Mouse (Mus musculus) limb, embryonic 10.5 days (tissue): ENCODE results near the gene Adamtsl4. TPM values are rescaled to one million over a fixed set of nuclear protein-coding genes. Genes with fewer than 3 reads are reported as not detected.
"Not testable (repeated sequence)": the region's sequence is repeated elsewhere in the genome, so short reads cannot be mapped to it uniquely, and the experiment has no call there.

Experiments
- DNase-seq: peaks from one replicate; pipeline ENCODE4 v3.0.0-alpha.2; 2017; ENCODE audit warnings: low spot score
- H3K27ac ChIP-seq: fragments of 300-500 bp; sonication (generic); 2 replicates; pipeline ENCODE4 v1.5.1; 2016; ENCODE audit warnings: mild to moderate bottlenecking
- H3K27me3 ChIP-seq: fragments of 300-500 bp; sonication (generic); 2 replicates; pipeline ENCODE4 v1.6.1; 2016; ENCODE audit warnings: low read depth, mild to moderate bottlenecking; ENCODE audit not compliant: poor library complexity, severe bottlenecking
- H3K36me3 ChIP-seq: fragments of 300-500 bp; sonication (generic); 2 replicates; pipeline ENCODE4 v1.6.1; 2016; ENCODE audit warnings: mild to moderate bottlenecking, moderate library complexity
- H3K4me1 ChIP-seq: fragments of 300-500 bp; sonication (generic); 2 replicates; pipeline ENCODE4 v1.6.1; 2016
- H3K4me3 ChIP-seq: fragments of 300-500 bp; sonication (generic); 2 replicates; pipeline ENCODE4 v1.5.1; 2016; ENCODE audit warnings: mild to moderate bottlenecking, moderate library complexity
- H3K9me3 ChIP-seq: fragments of 300-500 bp; sonication (generic); replicated peaks from 2 replicates; pipeline ENCODE4 v1.6.1; 2016; ENCODE audit warnings: mild to moderate bottlenecking
- WGBS: fragments of 180-500 bp; shearing (Covaris S2); methylation state at CpG from one replicate; pipeline ENCODE4 v1.1.7; 2016; 5-methylcytosine and 5-hydroxymethylcytosine counted together
- polyA plus RNA-seq: library from polyadenylated mRNA; unstranded; fragments of >200 nt; fragmentation: Nextera tagmentation; extraction: Ambion mirVana; gene quantifications from 2 replicates; pipeline ENCODE4 v1.2.1, GENCODE M21; 2016

The Adamtsl4 gene
- polyA plus RNA-seq, 1 experiment from 2014 or later = 0.63 TPM

DNA sequence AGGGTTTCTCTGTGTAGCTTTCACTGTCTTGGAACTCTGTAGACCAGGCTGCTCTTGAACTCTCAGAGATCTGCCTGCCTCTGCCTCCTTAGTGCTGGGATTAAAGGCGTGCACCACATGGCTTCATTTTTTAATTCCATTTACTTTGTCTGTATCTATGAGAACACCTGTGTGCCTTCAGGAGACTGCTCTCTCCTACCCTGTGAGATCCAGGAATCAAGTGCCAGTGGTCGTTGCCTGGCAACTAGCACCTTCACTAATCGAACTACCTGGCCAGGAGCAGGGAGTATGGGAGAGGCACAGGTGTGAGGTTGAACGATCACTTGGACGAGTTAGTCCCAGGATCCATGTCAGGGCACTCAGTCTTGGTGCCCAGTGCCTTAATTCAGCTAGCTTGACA, 16.5 kb downstream of the Adamtsl4 start:
- Histone ChIP-seq H3K36me3 (peaks cover 54% of the 10 kb centered on the region), H3K27me3 (no peaks in the 10 kb centered on the region), H3K9me3 (no peaks in the 10 kb centered on the region), H3K4me3 (no peak overlapping the region), H3K4me1 (peaks cover 61% of the 10 kb centered on the region), H3K27ac (no peak overlapping the region)
- WGBS = 88% methylated on average over 5 of the region's 5 CpGs
- DNase-seq = no peak

DNA sequence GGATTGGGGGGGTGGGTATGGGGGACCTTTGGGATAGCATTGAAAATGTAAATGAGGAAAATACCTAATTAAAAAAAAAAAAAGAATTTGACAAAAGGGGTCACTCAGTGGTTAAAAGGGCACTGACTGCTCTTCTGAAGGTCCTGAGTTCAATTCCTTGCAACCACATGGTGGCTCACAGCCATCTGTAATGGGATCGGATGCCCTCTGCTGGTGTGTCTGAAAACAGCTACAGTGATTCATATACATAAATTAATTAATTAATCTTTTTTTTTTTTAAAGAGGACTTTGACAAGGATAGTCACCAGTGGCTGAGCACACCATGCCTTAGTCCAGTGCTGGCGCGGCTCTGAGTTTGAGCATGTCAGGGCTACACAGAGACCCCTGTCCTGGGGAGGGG, 17.3 kb downstream of the Adamtsl4 start:
- 95% methylated on average over 3 of the region's 3 CpGs for WGBS
- H3K4me3 ChIP-seq, H3K27me3 ChIP-seq, DNase-seq, H3K9me3 ChIP-seq, H3K27ac ChIP-seq: not testable (repeated sequence)
- peaks cover 58% of the 10 kb centered on the region for H3K4me1 ChIP-seq
- peaks cover 58% of the 10 kb centered on the region for H3K36me3 ChIP-seq

DNA sequence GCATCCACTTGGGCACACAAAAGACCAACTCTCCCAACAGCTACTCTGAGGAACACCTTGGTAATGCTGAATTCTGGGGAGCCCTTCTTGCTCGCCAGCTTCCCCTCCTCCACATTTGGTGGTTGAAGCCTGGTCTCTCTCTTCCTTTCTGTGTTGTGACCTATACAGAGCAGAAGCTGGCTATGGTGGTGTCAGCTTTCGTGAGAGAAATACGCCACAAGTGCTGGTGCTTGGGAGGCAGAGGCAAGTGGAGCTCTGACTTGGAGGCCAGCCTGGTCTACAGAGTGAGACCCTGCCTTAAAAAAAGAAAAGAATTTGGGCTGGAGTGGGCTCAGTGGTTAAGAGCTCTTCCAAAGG, 18.4 kb downstream of the Adamtsl4 start:
- no peaks in the 10 kb centered on the region for H3K27me3 ChIP-seq
- peaks cover 69% of the 10 kb centered on the region for H3K36me3 ChIP-seq
- H3K9me3 ChIP-seq = no peaks in the 10 kb centered on the region
- H3K27ac ChIP-seq = no peak overlapping the region
- H3K4me3 ChIP-seq = 0 out of 2 replicates have a peak overlapping the region, but pooled peaks have one; percentile 3
- no peak for DNase-seq
- 93% methylated on average over 3 of the region's 3 CpGs for WGBS
- peaks cover 53% of the 10 kb centered on the region for H3K4me1 ChIP-seq

DNA sequence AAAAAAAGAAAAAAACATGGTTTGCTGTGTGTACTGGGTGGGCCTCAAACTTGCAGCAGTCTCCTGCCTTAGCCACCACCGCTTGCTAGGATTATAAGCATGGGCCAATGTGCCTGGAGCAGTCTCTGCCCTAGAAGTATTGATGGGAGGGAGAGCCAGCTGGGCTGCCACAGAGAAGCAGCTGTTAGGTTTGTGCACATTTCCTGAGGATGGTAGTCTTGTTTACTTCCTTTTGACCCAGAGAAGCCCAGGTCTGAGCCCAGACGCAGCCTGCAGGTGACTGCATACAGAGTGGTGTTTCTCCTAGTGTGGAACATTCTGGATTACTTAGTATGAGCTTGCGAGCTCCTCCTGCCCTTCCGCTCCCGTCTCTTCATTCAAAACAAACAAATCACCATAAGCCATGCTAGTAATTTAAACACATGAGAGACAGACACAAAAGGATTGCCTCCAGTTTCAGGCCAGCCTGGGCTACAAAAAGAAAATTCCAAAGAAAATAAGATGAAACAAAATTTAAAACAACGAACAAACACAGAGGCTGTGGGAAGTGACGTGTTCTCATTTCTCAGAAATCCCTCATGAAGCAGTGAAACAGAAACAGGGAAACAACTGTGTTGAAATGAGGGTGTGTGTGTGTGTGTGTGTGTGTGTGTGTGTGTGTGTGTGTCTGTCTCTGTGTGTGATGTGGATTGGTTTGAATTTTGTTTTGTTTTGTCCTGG, 19.0 kb downstream of the Adamtsl4 start:
- H3K27ac ChIP-seq = peak overlapping the region; percentile 26; the same call in 1 of the 2 replicates
- H3K4me3 ChIP-seq = no peak overlapping the region
- H3K4me1 ChIP-seq = peaks cover 48% of the 10 kb centered on the region
- H3K27me3 ChIP-seq = no peaks in the 10 kb centered on the region
- WGBS = 88% methylated on average over 7 of the region's 7 CpGs
- DNase-seq = no peak
- H3K9me3 ChIP-seq = no peaks in the 10 kb centered on the region
- peaks cover 74% of the 10 kb centered on the region for H3K36me3 ChIP-seq

DNA sequence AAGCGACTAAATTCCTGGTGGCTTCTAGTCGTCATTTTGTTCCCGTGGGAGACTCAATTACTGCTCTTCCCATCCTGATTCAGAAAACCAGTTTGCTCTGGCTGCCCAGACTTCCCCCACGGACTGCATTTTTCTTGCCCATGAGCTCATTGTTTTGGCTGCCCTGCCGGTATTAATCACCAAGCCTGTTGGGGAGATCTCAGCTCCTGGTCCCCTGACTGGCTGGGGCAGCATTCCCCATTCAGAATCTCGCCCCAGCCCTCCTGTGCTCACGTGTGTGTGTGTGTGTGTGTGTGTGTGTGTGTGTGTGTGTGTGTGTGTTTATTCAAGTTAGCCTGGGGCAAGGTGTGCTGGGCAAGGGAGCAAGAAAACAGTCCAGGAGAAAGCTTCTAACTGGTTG, 19.7 kb downstream of the Adamtsl4 start:
- H3K4me3 ChIP-seq = no peak overlapping the region

DNA sequence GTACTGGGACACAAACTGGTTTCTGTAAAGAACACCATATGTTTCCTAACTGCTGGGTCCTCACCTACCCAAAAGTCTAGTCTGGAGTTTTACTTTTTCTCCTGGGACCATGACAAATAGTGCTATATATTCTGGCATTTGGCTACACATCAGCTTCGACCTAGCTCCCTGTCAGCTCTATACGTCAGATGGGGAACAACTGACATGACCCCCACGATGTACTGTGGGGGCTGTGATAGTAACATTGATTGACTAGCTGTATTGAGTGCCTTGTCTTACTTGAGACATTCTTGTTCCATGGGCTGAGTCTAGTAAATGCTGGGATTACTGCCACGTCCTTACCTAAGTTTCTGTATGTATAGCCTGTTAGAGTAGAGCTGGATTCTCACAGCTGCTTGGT, 20.2 kb downstream of the Adamtsl4 start:
- H3K4me1 ChIP-seq = peaks cover 38% of the 10 kb centered on the region
- peak overlapping the region; percentile 39; the same call in 1 of the 2 replicates for H3K27ac ChIP-seq
- no peak for DNase-seq
- H3K27me3 ChIP-seq = no peaks in the 10 kb centered on the region
- no peak overlapping the region for H3K4me3 ChIP-seq
- peaks cover 74% of the 10 kb centered on the region for H3K36me3 ChIP-seq
- no peaks in the 10 kb centered on the region for H3K9me3 ChIP-seq
- WGBS = 79% methylated on average over 4 of the region's 4 CpGs

More for the DNA sequence above, 19.7 kb downstream of the Adamtsl4 start:
- peaks cover 41% of the 10 kb centered on the region for H3K4me1 ChIP-seq
- peaks cover 74% of the 10 kb centered on the region for H3K36me3 ChIP-seq
- H3K27ac ChIP-seq = peak overlapping the region; percentile 39; the same call in 1 of the 2 replicates
- no peaks in the 10 kb centered on the region for H3K9me3 ChIP-seq
- DNase-seq = no peak
- no peaks in the 10 kb centered on the region for H3K27me3 ChIP-seq
- WGBS = 73% methylated on average over 7 of the region's 7 CpGs

DNA sequence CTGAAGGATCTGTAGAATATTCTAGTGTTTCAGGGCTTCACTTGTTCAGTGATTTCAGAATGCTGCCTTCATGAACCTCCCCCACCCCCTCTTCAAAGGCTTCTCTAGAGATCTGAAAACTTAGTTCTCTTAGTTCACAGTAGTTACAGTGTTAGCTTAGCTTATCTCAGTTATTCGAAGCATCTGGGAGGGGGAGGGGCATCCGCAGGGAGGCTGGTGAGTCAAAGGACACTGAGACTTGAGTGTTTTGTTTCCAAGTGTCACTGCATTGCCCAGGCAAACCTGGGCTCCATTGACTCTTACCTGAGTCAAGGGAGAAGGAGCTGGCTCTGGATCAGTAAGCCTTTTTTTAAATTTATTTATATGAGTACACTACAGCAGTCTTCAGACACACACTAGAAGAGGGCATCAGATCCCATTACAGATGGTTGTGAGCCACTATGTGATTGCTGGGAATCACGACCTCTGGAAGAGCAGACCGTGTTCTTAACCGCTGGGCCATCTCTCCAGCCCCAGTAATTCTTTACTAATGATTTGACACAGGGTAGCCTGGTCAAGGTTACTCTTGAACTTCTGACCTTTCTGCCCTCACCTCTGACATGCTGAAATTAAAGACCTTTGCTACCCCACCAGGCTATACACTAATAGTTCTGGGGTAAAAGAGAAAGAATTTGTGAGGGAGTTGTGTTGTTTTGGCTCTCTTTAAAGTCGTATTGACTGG, 21.4 kb downstream of the Adamtsl4 start:
- Histone ChIP-seq H3K36me3 (peaks cover 83% of the 10 kb centered on the region), H3K9me3 (no peaks in the 10 kb centered on the region), H3K4me3 (no peak overlapping the region), H3K27me3 (no peaks in the 10 kb centered on the region), H3K27ac (no peak overlapping the region), H3K4me1 (peaks cover 42% of the 10 kb centered on the region)
- 34% methylated on average over 6 of the region's 6 CpGs for WGBS
- DNase-seq = no peak

DNA sequence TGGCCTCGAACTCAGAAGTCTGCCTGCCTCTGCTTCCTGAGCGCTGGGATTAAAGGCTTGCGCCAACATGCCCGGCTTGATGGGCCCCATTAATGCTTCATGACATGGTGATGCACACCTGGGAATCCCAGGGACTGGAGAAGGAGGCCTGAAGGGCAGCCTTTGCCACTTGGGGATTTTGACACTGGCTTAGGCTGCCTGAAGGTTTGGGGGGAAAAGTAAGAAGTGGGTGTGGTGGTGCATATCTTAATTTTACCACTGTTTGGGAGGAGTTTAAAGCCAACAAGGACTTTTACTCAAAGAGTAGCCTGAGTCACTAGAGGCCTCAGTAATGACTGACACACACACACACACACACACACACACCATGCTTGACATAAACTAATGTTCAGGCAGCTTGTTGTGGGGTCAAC, 22.8 kb downstream of the Adamtsl4 start:
- 85% methylated on average over 4 of the region's 4 CpGs for WGBS
- Histone ChIP-seq H3K27me3 (no peaks in the 10 kb centered on the region), H3K36me3 (peaks cover 85% of the 10 kb centered on the region), H3K27ac (no peak overlapping the region), H3K4me3 (no peak overlapping the region), H3K9me3 (no peaks in the 10 kb centered on the region), H3K4me1 (peaks cover 52% of the 10 kb centered on the region)
- no peak for DNase-seq

DNA sequence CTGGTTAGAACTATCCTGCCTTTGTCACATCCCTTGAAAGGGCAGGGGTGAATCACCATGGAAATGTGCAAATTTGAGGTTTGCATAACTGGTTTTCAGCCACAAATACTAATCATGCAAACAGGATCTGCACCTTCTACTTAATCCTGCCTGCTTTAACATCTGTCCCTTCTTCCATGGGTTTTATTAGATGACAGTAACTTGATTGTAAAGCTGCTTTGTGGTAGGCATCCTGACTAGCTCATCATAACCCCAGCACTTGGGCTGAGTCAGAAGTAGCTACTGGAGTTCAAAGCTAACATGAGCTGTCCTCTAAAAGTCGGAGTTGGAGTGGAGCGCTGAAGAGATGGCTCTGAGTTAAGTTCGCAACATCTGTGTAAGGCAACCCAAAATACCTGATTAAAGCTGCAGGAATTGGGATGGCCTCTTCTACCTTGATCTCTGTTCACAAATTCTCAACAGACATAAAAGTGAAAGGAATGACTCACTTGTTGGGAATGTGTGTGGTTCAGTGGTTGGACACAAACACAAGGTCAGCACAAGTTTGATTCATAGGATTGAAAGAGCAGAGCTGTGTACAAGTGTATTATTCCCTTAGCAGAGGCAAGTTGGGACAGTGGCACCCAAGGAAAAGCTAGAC, 23.6 kb downstream of the Adamtsl4 start:
- Histone ChIP-seq H3K4me1 (peaks cover 52% of the 10 kb centered on the region), H3K36me3 (peaks cover 77% of the 10 kb centered on the region), H3K4me3 (no peak overlapping the region), H3K27me3 (no peaks in the 10 kb centered on the region), H3K9me3 (no peaks in the 10 kb centered on the region), H3K27ac (no peak overlapping the region)
- WGBS = 95% methylated on average over 3 of the region's 3 CpGs
- DNase-seq = no peak

DNA sequence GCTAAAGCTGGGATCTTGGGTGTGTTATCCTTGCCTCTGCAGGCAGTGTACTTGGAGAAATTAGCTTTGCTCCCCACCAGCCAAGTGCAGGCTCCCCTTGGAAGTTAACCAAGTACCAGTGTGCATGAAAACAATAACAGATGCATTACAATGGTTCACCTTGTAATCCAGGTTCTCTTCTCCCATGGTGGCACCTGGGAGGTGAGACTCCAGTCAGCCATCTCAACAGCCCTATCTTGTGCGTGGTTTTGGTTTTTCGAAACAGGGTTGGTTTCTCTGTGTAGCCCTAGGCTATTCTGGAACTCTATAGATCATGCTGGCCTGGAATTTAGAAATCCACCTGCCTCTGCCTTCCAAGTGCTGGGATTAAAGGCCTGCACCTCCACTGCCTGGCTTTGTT, 24.2 kb downstream of the Adamtsl4 start:
- H3K27ac ChIP-seq = no peak overlapping the region
- WGBS = 91% methylated on average over 2 of the region's 2 CpGs
- H3K36me3 ChIP-seq = peaks cover 71% of the 10 kb centered on the region
- no peak for DNase-seq
- no peaks in the 10 kb centered on the region for H3K9me3 ChIP-seq
- peaks cover 52% of the 10 kb centered on the region for H3K4me1 ChIP-seq
- no peaks in the 10 kb centered on the region for H3K27me3 ChIP-seq
- H3K4me3 ChIP-seq = no peak overlapping the region

DNA sequence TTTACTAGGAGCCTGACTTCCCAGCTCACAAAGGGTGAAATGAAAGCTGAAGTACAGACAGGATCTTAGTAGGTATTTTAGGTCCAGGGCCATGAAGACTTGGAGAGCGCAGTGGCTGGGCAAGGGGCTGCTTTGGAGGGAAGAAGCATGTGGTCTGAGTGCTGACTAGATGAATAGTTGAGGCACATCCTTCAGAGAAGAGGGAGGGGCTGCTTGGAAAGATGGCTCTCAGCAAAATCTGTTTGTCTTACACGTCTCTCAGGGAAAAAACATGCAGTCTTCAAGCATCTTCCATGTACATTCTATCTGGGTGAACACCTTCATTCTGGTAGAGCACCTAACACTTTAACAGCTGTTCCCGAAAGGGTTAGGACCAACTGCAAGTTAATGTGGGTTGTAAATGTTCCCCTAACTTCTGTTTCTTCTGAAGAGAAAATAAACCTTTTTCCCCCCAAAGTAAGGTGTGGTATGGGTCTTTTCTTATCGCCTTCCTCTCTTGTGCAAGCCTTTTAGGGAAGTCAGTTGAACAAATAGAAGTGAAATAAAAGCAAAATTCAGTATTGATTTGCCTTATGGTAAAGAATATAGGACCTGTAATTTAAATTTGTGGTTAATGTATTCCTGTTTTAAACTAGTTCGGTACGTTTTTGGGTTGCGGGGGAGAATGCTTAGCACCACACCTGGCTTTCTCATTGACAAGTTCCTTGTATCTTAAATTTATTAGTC, 24.8 kb downstream of the Adamtsl4 start:
- peaks cover 53% of the 10 kb centered on the region for H3K4me1 ChIP-seq
- no peak for DNase-seq
- H3K27ac ChIP-seq = no peak overlapping the region
- H3K36me3 ChIP-seq = peaks cover 65% of the 10 kb centered on the region
- no peaks in the 10 kb centered on the region for H3K9me3 ChIP-seq
- H3K4me3 ChIP-seq = no peak overlapping the region
- 86% methylated on average over 7 of the region's 7 CpGs for WGBS
- no peaks in the 10 kb centered on the region for H3K27me3 ChIP-seq

DNA sequence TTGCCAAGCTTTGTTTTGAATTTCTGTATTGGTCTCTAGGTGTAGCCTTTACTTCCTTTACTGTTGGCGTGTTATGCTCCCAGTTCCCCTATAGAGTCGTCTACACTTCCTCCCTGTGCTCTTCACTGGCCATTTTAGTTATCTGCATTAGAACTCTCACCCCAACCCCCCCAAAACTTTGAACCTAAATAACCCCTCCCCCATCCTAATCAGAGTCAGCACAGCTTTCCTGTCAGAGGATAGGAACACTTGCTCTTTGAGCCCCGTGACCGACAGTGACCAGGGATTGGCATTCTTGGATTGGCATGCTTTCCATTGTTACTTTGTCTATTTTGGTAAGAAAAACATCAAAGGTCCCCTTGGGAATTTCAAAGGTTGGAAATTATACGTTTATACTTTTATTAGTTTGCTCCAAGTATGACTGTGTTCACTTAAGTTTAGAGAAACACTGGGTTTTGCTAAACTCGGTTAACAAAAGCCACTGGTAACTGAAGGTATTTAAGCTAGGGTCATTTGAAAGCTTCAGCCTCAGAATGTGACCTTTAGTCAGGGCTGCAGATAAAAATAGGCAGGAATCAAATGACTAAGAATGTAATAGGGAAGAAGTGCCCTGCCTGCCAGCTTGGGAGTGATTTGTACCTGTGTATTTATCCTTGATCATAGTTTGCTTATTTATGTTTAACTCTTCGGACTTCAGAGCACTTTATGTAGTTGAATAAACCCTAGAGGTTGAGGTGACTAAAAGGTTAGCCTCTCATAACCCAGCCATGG, 25.6 kb downstream of the Adamtsl4 start:
- no peaks in the 10 kb centered on the region for H3K9me3 ChIP-seq
- H3K27ac ChIP-seq = no peak overlapping the region
- peaks cover 50% of the 10 kb centered on the region for H3K4me1 ChIP-seq
- WGBS = 73% methylated on average over 7 of the region's 7 CpGs
- peaks cover 59% of the 10 kb centered on the region for H3K36me3 ChIP-seq
- H3K27me3 ChIP-seq = no peaks in the 10 kb centered on the region
- no peak for DNase-seq
- H3K4me3 ChIP-seq = peak overlapping the region; percentile 90
